Mouse (Mus musculus) neural tube, embryonic 11.5 days (tissue): ENCODE measurements around the gene Gm10842. TPM values are rescaled to one million over a fixed set of nuclear protein-coding genes. Genes with fewer than 3 reads are reported as not detected.
"Not testable (repeated sequence)": the region's sequence is repeated elsewhere in the genome, so short reads cannot be mapped to it uniquely, and the experiment has no call there.

Experiments
- ATAC-seq: fragments of 200-750 bp; cut with Nextera tagmentation; 2 replicates; pipeline ENCODE4 v1.8.0; 2017; ENCODE audit warnings: moderate number of reproducible peaks, mild to moderate bottlenecking, moderate TSS enrichment, moderate library complexity; ENCODE audit not compliant: insufficient read depth, low FRiP score, low TSS enrichment
- DNase-seq: peaks from one replicate; pipeline ENCODE4 v3.0.0-alpha.2; 2015; ENCODE audit warnings: low spot score
- H3K27ac ChIP-seq: fragments of 300-500 bp; sonication (generic); 2 replicates; pipeline ENCODE4 v1.5.1; 2014; ENCODE audit warnings: low read depth, mild to moderate bottlenecking, low read length
- H3K27me3 ChIP-seq: fragments of 300-500 bp; sonication (generic); 2 replicates; pipeline ENCODE4 v1.6.1; 2014; ENCODE audit warnings: mild to moderate bottlenecking, low read length, mixed read lengths; ENCODE audit not compliant: control insufficient read depth, insufficient read depth
- H3K36me3 ChIP-seq: fragments of 300-500 bp; sonication (generic); 2 replicates; pipeline ENCODE4 v1.6.1; 2014; ENCODE audit warnings: mild to moderate bottlenecking, low read length, moderate library complexity, mixed read lengths; ENCODE audit not compliant: control insufficient read depth, insufficient read depth
- H3K4me1 ChIP-seq: fragments of 300-500 bp; sonication (generic); 2 replicates; pipeline ENCODE4 v1.6.1; 2014; ENCODE audit warnings: low read length, mixed read lengths; ENCODE audit not compliant: control insufficient read depth, insufficient read depth
- H3K4me2 ChIP-seq: fragments of 300-500 bp; sonication (generic); 2 replicates; pipeline ENCODE4 v1.6.1; 2014; ENCODE audit warnings: low read depth, mild to moderate bottlenecking, moderate library complexity
- H3K4me3 ChIP-seq: fragments of 300-500 bp; sonication (generic); 2 replicates; pipeline ENCODE4 v1.5.1; 2014; ENCODE audit warnings: low read depth, low read length
- H3K9ac ChIP-seq: fragments of 300-500 bp; sonication (generic); 2 replicates; pipeline ENCODE4 v1.6.1; 2014; ENCODE audit warnings: mild to moderate bottlenecking, low read length
- H3K9me3 ChIP-seq: fragments of 300-500 bp; sonication (generic); 2 replicates; pipeline ENCODE4 v1.6.1; 2016; ENCODE audit warnings: low read length; ENCODE audit not compliant: control insufficient read depth
- WGBS: fragments of 180-500 bp; shearing (Covaris S2); extraction: QIAGEN DNeasy Blood & Tissue Kit; methylation state at CpG from one replicate; pipeline ENCODE4 v1.1.7; 2014; 5-methylcytosine and 5-hydroxymethylcytosine counted together
- polyA plus RNA-seq: library from polyadenylated mRNA; unstranded; fragments of >200 nt; fragmentation: Nextera tagmentation; extraction: Ambion mirVana; gene quantifications from 2 replicates; pipeline ENCODE4 v1.2.1, GENCODE M21; 2014

The Gm10842 gene
- polyA plus RNA-seq, 1 experiment from 2014 or later = not detected

- H3K27ac ChIP-seq, ATAC-seq, H3K4me3 ChIP-seq, H3K4me1 ChIP-seq, H3K9ac ChIP-seq, H3K27me3 ChIP-seq, H3K9me3 ChIP-seq, DNase-seq, H3K4me2 ChIP-seq: not testable (repeated sequence)
- peaks cover 16% of the 10 kb centered on the region for H3K36me3 ChIP-seq
- 91% methylated on average over 2 of the region's 2 CpGs for WGBS
These were observed 9.4 kb upstream of the Gm10842 start for GRCm38 (mm10) chr11:105137255-105137654.

- not testable (repeated sequence) for H3K9me3 ChIP-seq, H3K9ac ChIP-seq, H3K4me3 ChIP-seq, H3K4me2 ChIP-seq, DNase-seq, ATAC-seq, H3K27ac ChIP-seq, H3K27me3 ChIP-seq, H3K4me1 ChIP-seq
- peaks cover 12% of the 10 kb centered on the region for H3K36me3 ChIP-seq
- 97% methylated on average over 7 of the region's 8 CpGs for WGBS
These were observed 6.2 kb upstream of the Gm10842 start for GRCm38 (mm10) chr11:105140512-105140911.

GRCm38 (mm10) chr11:105141115-105141514 lies 5.6 kb upstream of the Gm10842 start:
- Histone ChIP-seq H3K27ac (no peak overlapping the region), H3K4me3 (no peak overlapping the region), H3K27me3 (no peaks in the 10 kb centered on the region), H3K4me1 (no peaks in the 10 kb centered on the region), H3K4me2 (no peak overlapping the region), H3K9ac (no peak overlapping the region), H3K9me3 (no peaks in the 10 kb centered on the region), H3K36me3 (peaks cover 12% of the 10 kb centered on the region)
- 96% methylated on average over 5 of the region's 5 CpGs for WGBS
- ATAC-seq (no peak), DNase-seq (no peak)

GRCm38 (mm10) chr11:105143564-105143963 lies 3.1 kb upstream of the Gm10842 start:
- DNase-seq (no peak), ATAC-seq (no peak)
- H3K4me2 ChIP-seq = no peak overlapping the region
- no peaks in the 10 kb centered on the region for H3K27me3 ChIP-seq
- H3K27ac ChIP-seq = no peak overlapping the region
- no peak overlapping the region for H3K4me3 ChIP-seq
- H3K36me3 ChIP-seq = peaks cover 6% of the 10 kb centered on the region
- no peaks in the 10 kb centered on the region for H3K4me1 ChIP-seq
- H3K9ac ChIP-seq = no peak overlapping the region
- no peaks in the 10 kb centered on the region for H3K9me3 ChIP-seq

GRCm38 (mm10) chr11:105144084-105144483 lies 2.6 kb upstream of the Gm10842 start:
- no peak overlapping the region for H3K4me2 ChIP-seq
- DNase-seq (no peak), ATAC-seq (no peak)
- H3K9me3 ChIP-seq = no peaks in the 10 kb centered on the region
- H3K36me3 ChIP-seq = peaks cover 5% of the 10 kb centered on the region; the same call in 1 of the 2 replicates
- 86% methylated on average over 3 of the region's 3 CpGs for WGBS
- H3K27ac ChIP-seq = no peak overlapping the region
- no peaks in the 10 kb centered on the region for H3K27me3 ChIP-seq
- H3K9ac ChIP-seq = no peak overlapping the region
- H3K4me3 ChIP-seq = no peak overlapping the region
- H3K4me1 ChIP-seq = no peaks in the 10 kb centered on the region

GRCm38 (mm10) chr11:105144508-105145210 lies 2.0 kb upstream of the Gm10842 start:
- no peak overlapping the region for H3K4me3 ChIP-seq
- H3K4me2 ChIP-seq = no peak overlapping the region
- ATAC-seq = no peak
- H3K27ac ChIP-seq = no peak overlapping the region
- no peak for DNase-seq
- no peaks in the 10 kb centered on the region for H3K4me1 ChIP-seq
- H3K36me3 ChIP-seq = peaks cover 2% of the 10 kb centered on the region; the same call in 1 of the 2 replicates
- H3K9ac ChIP-seq = no peak overlapping the region
- H3K9me3 ChIP-seq = no peaks in the 10 kb centered on the region
- 79% methylated on average over 11 of the region's 11 CpGs for WGBS
- no peaks in the 10 kb centered on the region for H3K27me3 ChIP-seq

- Histone ChIP-seq H3K27ac (no peak overlapping the region), H3K4me2 (no peak overlapping the region), H3K4me1 (no peaks in the 10 kb centered on the region), H3K4me3 (no peak overlapping the region), H3K9ac (no peak overlapping the region), H3K36me3 (0 out of 2 replicates have a peak, but pooled peaks cover 2% of the 10 kb centered on the region), H3K27me3 (no peaks in the 10 kb centered on the region), H3K9me3 (no peaks in the 10 kb centered on the region)
- WGBS = 88% methylated on average over 10 of the region's 10 CpGs
- DNase-seq (no peak), ATAC-seq (no peak)
These were observed 1.5 kb upstream of the Gm10842 start for GRCm38 (mm10) chr11:105145211-105145610.

GRCm38 (mm10) chr11:105149353-105149752 lies 2.7 kb downstream of the Gm10842 start:
- H3K4me3 ChIP-seq = no peak overlapping the region
- peaks cover 2% of the 10 kb centered on the region; the same call in 1 of the 2 replicates for H3K4me1 ChIP-seq
- H3K4me2 ChIP-seq = no peak overlapping the region
- ATAC-seq = no peak
- WGBS = 92% methylated on average over 3 of the region's 3 CpGs
- H3K27ac ChIP-seq = no peak overlapping the region
- H3K9me3 ChIP-seq = no peaks in the 10 kb centered on the region
- no peaks in the 10 kb centered on the region for H3K36me3 ChIP-seq
- H3K9ac ChIP-seq = no peak overlapping the region
- H3K27me3 ChIP-seq = no peaks in the 10 kb centered on the region
- DNase-seq = no peak

GRCm38 (mm10) chr11:105149766-105150165 lies 3.1 kb downstream of the Gm10842 start:
- WGBS = 93% methylated on average over 1 of the region's 1 CpGs
- no peak for ATAC-seq
- Histone ChIP-seq H3K27me3 (no peaks in the 10 kb centered on the region), H3K9ac (no peak overlapping the region), H3K36me3 (no peaks in the 10 kb centered on the region), H3K27ac (no peak overlapping the region), H3K4me3 (no peak overlapping the region), H3K9me3 (no peaks in the 10 kb centered on the region), H3K4me2 (no peak overlapping the region), H3K4me1 (peaks cover 2% of the 10 kb centered on the region; the same call in 1 of the 2 replicates)
- DNase-seq = no peak
